Mouse (Mus musculus) heart, adult 2 months (tissue): ENCODE measurements around the gene Ddias.

Experiments
- CTCF ChIP-seq: fragments of 200-600 bp; IDR thresholded peaks from 2 replicates; pipeline ENCODE4 v1.8.1; 2022; ENCODE audit warnings: antibody characterized with exemption, mild to moderate bottlenecking, moderate library complexity
- POLR2A ChIP-seq: fragments of 200-500 bp; IDR thresholded peaks from 2 replicates; pipeline ENCODE4 v1.6.1; 2011; ENCODE audit warnings: mild to moderate bottlenecking, low read depth, low read length, control low read depth; ENCODE audit not compliant: insufficient read depth

- no peak for TF ChIP-seq POLR2A
- TF ChIP-seq CTCF = no peak
These were observed 16.7 kb upstream of the Ddias start for GRCm38 (mm10) chr7:92890618-92891230.
